Mouse (Mus musculus): Measurements from ENCODE around the gene Lsm11.
A peak's percentile ranks its signal among the peaks of the same experiment; 100 is the strongest.

Gene Lsm11

DNA sequence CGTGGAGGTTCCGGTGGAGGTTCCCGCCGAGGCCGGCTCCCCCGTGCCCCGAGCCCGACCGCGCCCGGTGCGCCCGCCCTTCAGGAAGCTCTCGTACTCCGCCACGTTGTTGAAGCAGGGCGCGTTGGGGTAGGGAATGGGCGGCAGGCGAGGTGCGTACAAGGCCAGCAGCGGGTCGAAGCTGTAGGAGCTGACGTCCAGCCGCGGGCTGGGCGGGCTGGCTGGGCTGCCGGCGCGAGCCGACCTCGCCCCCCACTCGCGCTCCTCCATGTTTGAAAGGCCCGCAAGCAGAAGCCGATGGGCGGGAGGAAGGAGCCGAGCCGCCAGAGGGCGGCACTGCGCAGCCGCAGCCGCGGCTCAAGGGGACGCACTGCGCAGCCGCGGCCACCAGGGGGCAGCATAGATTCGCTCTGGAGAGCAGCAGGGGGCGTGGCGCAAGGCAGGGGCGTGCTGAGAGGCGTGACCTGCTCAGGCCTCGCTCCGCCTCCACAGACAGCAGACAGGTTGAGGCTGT, at the start of gene Lsm11:
TSS of gene Lsm11 (minus strand) at position 293 of the 514 bp plus-strand sequence.
- ATAC-seq (ENCODE audit: insufficient number of reproducible peaks, low FRiP score, low TSS enrichment) = peak; percentile 78

DNA sequence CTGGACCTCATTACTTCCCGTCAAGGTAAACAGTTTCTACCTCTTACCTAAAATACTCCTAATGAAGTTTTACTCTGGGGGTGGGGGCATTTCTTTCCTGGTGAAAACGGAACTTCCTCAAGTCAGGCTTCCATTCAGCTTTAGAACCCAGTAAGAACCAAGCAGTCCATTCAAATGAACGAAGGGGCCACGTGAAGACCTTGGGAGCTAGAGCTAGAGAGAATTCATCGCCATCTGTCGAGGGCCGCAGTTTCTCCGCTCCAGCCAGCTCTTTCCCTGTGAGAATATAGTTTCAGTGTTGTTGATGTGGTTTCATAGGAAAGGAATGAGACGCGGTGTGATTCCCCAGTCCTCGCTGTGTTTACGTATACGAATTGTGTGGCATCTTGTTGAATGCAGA, 47.4 kb upstream of the Lsm11 start:
- ATAC-seq (ENCODE audit: insufficient number of reproducible peaks, low FRiP score, low TSS enrichment) = no peak

DNA sequence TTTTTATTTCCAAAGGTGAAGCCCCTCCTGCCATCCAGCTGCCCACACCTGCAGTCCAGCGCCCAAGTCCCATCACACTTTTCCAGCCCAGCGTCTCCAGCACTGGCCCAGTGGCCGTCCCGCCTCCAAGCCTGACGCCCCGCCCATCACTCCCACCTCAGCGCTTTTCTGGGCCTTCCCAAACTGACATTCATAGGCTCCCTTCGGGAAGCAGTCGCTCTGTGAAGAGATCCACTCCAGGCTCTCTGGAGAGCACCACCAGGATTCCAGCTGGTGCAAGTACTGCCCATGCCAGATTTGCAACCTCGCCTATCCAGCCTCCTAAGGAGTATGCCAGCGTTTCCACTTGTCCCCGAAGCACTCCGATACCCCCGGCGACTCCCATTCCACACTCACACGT, 46.9 kb upstream of the Lsm11 start:
- no peak for ATAC-seq (ENCODE audit: insufficient number of reproducible peaks, low FRiP score, low TSS enrichment)

DNA sequence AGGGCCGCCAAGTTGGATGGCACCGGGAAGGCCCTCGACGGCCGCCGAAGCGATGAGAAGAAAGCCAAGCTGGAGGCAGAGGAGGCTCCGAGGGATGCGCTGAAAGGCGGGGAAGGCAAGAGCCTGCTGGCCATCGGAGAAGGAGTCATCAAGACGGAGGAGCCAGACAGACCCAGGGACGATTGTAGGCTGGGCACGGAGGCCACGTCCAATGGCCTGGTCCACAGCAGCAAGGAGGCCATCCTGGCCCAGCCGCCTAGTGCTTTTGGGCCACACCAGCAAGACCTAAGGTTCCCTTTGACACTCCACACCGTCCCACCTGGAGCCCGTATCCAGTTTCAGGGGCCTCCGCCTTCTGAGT, 36.1 kb upstream of the Lsm11 start:
- no peak for ATAC-seq (ENCODE audit: insufficient number of reproducible peaks, low FRiP score, low TSS enrichment)

DNA sequence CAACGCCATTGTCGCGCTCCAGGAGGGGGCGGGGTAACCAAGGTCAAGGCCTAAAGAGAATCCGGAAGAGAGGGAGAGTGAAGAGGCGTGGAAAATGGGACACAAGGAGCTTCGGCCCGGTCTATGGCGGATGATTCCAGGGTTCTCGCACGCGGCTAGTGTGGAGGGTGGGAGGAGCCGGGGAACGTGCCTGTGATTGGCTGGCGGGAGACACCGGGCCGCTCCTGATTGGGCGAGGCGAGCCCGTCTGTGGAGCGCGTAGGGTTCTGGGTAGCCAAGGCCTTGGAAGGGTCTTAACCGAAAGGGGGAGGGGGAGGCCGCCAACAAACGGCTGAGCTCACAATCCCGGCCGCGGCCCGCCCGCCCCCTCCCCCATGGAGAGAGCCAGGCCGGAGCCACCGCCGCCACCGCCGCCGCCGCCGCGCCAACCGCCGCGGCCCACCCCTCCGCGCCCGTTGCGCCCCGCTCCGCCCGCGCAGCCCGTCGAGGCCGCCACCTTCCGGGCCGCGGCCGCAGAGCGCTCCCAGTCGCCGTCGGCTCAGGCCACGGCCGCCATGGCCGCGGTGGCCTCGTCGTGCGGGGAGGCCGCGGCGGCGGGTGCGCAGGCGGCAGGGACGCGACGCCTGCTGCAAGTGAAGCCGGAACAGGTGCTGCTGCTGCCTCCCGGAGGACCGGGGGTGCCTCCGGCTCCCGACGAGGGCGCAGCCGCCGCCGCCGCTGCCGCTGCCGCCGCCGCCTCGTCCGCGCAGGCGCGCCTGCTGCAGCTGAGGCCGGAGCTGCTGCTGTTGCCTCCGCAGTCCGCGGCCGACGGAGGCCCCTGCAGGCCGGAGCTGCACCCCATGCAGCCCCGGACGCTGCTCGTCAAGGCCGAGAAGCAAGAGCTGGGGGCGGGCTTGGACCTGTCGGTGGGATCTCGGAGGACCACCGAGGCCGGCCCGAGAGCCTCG, 35.5 kb upstream of the Lsm11 start, which contains the start of gene Sox30:
TSS of gene Sox30 (plus strand) at position 365 of the 947 bp plus-strand sequence.
- no peak for ATAC-seq (ENCODE audit: insufficient number of reproducible peaks, low FRiP score, low TSS enrichment)

DNA sequence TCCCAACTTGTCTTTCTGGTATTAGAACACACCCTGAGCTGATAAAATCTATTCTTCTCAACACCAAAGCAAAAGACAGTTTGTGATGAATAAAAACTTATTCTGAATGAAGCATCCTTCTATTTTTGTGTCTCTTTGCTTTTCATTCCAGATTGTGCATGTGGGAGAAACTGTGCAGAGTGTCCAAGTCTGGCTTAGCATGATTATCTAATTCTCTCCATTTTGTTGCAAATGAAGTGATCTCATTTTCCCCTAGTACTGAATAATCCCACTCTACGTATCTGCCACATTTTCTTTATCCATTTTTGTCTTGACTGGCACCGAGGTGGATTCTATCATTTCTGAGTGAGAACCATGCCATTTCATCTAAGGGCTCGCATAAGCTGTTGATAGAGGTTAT, 31.3 kb upstream of the Lsm11 start:
- ATAC-seq (ENCODE audit: insufficient number of reproducible peaks, low FRiP score, low TSS enrichment) = no peak

DNA sequence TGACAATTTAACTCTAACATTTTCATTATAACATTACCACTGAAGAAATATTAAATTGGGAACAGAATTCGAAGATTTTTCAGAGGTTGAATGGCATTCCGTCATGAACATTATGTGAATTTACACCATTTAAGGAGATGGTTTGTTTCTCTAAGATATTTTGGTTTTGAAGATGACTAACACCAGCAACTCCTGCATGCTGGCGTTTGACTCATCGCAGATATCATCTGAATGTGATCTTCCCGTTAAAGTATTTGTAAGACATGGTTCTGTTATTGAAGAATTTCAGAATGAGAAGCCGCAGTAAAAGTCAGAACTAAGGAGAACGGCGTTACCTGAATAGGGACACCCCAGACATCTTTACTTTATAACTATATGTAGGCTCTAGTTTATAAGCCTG, 29.7 kb upstream of the Lsm11 start:
- no peak for ATAC-seq (ENCODE audit: insufficient number of reproducible peaks, low FRiP score, low TSS enrichment)

DNA sequence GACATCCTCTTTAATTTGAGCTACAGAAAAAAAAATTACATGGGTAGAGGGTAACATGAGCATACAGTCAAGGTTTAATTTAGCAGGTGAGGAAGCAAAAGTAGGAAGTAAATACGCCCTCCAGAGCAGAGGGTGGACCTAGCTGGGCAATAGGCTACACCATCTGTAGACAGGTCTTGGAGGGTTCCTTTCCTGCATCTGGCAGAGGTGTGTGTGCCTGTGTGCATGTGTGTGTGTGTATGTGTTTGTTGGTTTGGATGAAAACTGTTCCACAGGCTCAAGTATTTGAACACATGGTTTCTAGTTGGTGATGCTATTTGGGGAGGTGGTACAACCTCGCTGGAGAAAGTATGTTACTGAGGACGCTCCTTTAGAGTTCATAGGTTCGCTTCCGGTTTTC, 28.9 kb upstream of the Lsm11 start:
- ATAC-seq (ENCODE audit: insufficient number of reproducible peaks, low FRiP score, low TSS enrichment) = no peak

DNA sequence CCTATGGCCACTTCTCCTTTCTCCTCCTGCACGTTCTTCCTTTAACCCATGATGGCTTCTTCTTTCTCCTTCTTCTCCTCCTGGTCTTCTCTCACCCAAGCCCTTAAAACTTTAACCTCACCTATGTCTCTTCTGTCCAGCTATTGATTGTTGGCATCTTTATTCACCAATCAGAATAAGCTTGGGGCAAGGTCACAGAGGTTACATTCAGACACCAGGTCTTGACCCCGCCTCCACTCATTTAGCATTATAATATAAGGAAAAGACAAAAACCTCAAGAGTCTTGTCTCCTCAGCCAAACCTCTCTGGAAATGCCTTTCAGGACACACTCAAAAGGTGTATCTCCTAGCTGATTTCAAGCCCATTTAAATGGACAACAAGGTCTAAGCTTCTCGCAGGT, 23.7 kb upstream of the Lsm11 start:
- ATAC-seq (ENCODE audit: insufficient number of reproducible peaks, low FRiP score, low TSS enrichment) = no peak

DNA sequence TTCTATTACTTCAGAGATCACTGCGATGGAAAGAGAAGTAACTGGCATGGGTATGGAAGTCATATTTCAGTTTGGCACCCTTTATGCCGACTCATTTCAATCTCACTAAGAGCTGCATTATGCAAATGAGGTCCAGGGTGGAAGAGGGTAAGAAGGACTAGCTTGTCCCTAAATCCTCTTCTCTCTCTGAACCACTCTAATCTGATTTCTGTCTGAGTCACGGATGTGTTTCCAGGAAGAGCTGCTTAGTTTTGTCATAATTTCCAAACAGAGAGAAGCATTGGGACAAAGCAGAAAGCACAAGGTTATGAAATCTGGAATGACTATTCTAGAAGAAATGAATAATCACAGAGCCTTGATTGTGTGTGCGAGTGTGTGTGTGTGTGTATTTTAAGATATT, 22.2 kb upstream of the Lsm11 start:
- no peak for ATAC-seq (ENCODE audit: insufficient number of reproducible peaks, low FRiP score, low TSS enrichment)

DNA sequence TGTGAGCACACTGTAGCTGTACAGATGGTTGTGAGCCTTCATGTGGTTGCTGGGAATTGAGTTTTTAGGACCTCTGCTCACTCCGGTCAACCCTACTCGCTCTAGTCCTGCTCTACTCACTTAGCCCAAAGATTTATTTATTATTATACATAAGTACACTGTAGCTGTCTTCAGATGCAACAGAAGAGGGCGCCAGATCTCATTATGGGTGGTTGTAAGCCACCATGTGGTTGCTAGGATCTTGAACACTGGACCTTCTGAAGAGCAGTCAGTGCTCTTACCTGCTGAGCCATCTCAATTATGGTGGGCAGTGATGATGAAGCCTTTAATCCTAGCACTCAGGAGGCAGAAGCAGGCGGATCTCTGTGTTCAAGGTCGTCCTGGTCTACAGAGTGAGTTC, 15.3 kb upstream of the Lsm11 start:
- ATAC-seq (ENCODE audit: insufficient number of reproducible peaks, low FRiP score, low TSS enrichment) = no peak

DNA sequence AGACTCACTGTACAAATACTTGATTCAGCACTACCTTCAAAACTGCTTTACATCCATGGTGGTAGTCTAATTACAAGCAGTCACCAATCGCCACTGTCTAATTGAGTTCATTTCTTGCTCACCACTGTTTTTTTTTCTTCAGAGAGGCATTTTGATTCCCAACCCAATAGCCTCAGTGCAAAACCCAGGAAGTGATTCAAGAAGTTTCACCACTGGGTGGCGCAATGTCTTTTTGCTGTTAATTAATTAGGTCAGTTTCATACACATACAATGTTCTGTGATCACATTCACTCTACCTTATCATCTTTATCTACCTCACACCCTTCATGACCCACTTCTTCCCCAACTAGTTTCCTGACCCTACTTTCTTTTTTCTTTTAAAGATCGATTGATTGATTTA, 14.9 kb upstream of the Lsm11 start:
- ATAC-seq (ENCODE audit: insufficient number of reproducible peaks, low FRiP score, low TSS enrichment) = no peak

DNA sequence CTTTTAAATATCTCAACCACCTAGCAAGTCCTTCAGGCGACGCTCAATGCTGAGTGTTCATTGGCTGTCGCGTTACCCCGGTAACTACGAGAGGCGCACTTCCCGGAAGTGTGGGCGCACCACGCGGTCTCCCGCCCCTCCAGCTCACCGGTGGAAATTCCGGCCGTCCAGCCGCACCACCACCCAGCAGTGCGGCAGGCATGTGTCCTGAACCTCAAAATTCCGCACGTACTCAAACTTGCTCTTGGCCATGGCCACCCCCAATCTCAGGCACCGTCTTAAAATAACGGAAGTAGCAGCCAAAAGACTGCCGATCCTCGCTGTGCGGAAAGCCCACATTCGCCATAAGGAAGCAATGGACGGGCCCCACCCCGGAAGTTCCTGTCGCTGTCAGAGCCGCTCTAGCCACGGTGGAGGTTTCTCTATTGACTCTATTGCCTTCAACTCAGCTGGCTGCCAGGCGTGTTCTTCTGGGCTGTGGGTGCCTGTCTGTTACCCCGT, 10.4 kb upstream of the Lsm11 start, which contains the start of gene Thg1l:
TSS of gene Thg1l (minus strand) at position 368 of the 501 bp plus-strand sequence.
- ATAC-seq (ENCODE audit: insufficient number of reproducible peaks, low FRiP score, low TSS enrichment) = peak; percentile 98

DNA sequence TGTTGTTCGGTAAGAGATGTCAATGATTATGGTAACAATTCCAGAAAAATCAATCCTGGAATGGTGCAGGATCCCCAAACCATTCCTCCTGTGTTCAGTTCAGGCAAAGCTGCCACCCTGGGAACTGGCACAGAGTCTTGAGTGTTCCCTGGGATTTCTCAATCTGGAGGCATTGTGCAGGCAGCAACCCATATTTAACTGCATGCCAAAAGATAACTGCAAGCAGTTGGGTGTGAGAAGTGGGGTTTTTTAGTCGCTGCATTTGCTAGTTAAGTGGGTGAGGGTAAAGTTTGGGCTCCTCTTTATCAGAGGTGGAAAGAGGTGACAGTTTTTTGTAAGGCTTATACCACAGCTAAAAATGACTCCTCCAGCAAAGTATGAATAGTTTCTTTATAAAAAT, 2.8 kb upstream of the Lsm11 start:
- ATAC-seq (ENCODE audit: insufficient number of reproducible peaks, low FRiP score, low TSS enrichment) = no peak

DNA sequence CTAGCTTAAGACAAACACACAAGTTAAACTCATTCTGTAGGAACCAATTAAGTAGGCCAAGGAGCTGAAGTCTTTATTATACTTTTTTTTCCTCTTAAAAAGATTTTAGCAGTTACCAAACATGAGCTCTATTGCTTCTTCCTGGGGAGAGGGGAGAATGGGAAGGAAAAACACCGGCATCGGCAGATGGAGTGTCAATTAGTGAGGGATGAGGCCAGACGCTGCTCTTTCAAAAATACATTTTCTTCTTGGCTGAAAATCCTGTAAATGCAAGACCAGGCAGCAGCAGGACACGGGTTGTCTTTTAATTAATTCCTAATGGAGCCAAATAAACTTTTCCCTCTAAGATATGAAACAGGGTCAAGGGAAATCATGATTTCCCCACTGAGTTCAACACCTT, 2.1 kb upstream of the Lsm11 start:
- ATAC-seq (ENCODE audit: insufficient number of reproducible peaks, low FRiP score, low TSS enrichment) = no peak

DNA sequence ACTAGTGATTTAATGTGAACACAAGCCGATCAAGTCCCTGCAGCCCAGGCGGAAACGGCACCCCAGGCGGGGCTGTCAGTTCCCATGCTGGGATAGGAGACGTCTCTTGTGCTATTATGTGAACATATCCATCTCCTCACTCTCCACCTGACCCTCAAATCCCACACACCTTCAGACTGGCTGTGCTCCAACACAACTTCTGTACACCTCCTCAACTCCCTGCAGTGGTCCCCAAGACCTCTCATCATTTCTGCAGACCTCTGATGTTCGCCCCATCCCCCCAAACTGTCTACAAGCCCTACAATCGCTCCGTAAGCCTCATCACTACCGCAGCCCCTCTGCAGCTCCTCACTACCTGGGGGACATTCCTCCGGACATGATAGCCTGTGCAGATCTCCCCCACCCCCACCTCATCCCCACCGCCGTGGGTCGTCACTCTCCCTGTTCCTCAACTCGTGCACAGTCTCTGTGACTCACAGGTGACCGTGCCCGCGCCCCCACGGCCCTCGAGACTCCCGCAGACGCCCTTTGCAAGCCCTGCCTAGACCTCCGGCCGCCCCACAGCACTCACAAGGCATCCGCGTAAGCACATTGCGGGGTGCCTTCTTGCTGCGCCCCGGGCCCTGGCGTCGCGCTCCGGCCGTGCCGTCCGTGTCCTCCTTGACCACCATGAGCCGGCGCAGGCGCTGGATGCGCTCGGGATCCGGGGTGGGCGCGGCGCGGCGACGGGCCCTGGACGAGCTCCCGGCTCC, 668 bp downstream of the Lsm11 start:
- ATAC-seq (ENCODE audit: insufficient number of reproducible peaks, low FRiP score, low TSS enrichment) = 0 out of 2 replicates have a peak, but pooled peaks have one; percentile 29

DNA sequence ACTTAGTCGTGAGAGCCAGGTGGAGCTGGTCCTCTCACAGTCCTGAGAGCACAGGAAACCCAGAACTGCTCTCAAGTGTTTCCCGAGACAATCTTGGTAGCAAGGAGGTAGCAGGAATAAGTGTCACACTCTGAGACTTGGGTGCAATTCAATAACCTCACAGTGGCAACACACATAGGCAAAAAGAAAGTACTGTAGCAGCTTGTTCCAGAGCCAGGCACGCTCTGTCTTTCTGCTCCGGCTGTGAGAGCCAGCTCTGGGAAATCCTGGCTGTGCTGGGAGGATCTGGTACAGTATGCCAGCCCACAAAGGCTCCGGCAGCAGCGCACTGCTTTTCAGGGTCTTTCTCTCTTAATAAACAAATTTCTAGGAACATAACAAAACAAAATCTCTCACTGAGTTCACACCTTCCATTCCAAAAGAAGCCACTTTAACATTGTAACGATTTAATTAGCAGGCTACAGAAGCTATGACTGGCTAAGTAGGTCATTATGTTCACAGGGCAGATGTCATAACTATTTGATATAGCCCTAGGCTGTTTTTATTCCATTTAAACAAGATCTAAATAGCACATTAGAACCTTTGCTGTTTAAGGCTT, 1.5 kb downstream of the Lsm11 start:
- no peak for ATAC-seq (ENCODE audit: insufficient number of reproducible peaks, low FRiP score, low TSS enrichment)

DNA sequence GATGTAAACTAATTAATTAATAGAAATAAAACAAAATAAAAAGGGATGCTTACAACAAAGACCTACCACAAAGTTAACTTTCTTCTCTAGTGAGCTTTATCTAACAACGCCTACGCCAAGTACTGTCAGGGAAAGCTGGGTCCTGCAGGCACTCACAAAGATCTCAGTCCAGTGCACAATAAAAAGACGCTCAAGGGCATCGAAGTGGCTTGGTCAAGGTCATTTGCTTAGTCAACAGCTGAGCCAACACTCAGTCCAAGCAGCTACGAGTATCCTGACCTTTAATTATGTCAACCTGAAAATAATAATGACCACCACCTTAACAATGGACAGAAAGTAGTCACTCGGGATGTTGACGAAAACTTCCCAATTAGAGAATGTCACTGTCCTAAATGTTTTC, 2.5 kb downstream of the Lsm11 start:
- no peak for ATAC-seq (ENCODE audit: insufficient number of reproducible peaks, low FRiP score, low TSS enrichment)

DNA sequence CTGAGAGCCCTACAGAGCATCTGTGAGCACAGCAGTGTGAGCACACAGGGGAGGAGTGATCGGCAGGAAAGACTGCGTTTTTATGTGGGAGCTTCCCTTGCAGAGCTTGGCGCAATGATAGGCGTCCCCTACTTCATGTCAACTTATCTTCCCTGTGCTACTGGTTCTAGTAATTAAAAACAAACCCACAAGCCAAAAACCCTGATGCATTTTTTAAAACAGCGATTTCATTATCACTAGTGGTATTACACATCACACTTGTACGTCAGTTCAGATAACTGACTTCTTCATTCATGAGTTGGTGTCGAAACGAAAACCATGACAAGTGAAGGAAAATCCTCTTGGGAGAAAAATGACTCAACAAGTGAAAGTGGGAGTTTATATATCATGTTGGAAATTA, 5.8 kb downstream of the Lsm11 start:
- no peak for ATAC-seq (ENCODE audit: insufficient number of reproducible peaks, low FRiP score, low TSS enrichment)

DNA sequence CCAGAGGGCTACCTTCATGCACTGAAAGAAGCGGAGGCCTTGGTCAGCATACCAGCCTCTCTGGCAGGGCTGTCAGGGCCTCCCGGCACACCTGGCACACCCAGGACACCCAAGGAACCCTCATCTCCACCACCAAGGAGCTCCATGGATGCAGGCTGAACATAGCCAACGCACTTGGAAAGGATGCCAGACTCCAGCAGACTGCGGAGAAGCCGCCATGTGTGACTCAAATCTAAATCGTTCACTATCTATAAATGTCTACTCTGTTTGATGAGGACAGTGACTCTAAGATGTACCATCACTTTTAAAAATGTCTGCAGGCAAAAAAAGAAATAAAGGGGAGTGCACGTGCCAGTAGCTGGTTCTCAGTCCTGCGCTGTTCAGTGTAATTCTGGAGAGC, 7.3 kb downstream of the Lsm11 start:
- no peak for ATAC-seq (ENCODE audit: insufficient number of reproducible peaks, low FRiP score, low TSS enrichment)

DNA sequence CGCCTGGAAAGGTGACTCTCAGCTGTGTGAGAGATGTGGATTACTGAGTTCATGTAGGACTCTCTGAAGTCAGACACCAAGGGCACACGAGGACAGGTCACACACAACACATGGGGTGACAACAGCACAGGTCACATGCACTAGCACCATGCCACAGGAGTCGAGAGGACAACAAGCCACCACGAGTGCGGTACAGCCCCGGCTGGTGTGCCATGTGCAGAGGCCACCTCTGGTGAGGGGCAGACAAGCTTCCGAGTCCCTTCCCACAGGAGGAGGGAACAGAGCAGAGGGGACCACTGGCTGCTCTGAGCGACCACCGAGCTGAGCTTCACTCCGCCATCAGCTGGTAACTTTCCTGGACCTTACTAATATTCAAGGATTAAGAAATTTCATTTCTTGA, 12.0 kb downstream of the Lsm11 start:
- no peak for ATAC-seq (ENCODE audit: insufficient number of reproducible peaks, low FRiP score, low TSS enrichment)
